Mouse (Mus musculus): ENCODE measurements around the gene Nhlrc4.

Gene Nhlrc4

DNA sequence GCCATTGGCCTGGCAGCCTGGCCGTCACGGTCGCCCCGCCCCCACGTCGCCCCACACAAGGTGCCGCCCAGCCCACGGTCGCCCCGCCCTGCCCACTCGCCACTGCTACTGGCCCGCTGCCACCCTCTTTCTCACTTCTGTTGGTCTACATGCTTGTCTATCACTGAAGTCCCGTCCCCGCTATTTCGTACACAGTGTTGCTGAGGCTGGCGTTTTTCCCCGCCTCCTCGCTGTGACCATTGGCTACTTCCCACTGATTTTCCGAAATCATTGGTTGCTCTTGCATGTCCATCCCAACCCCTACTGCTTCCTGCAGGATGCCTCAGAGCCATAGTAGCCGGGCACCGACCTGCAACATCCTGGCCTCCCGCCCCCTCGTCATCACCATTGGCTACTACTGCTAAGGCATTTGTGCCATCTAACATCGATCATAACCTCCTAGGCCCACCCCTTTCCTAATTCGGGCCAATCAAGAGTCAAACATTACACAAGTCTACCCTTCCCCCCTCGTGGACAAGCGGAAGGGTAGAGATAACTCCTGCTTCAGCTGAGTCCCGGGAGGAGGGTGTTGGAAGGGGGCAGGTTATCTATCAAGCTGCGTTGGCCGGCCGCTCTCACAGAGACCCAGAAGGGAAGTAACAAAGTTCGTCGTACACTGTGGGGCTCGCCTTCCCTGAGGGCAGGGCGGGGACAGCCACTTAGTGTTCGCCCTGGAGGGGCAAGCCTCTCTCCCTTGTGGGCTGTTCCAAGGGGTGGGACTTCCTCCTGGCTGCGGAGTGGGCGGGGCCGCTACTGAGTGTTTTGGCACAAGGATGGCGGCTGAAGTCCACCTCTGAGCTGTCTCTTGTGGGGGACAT lies 24.7 kb downstream of the Nhlrc4 start:
- peak; percentile 100 for DNase-seq

DNA sequence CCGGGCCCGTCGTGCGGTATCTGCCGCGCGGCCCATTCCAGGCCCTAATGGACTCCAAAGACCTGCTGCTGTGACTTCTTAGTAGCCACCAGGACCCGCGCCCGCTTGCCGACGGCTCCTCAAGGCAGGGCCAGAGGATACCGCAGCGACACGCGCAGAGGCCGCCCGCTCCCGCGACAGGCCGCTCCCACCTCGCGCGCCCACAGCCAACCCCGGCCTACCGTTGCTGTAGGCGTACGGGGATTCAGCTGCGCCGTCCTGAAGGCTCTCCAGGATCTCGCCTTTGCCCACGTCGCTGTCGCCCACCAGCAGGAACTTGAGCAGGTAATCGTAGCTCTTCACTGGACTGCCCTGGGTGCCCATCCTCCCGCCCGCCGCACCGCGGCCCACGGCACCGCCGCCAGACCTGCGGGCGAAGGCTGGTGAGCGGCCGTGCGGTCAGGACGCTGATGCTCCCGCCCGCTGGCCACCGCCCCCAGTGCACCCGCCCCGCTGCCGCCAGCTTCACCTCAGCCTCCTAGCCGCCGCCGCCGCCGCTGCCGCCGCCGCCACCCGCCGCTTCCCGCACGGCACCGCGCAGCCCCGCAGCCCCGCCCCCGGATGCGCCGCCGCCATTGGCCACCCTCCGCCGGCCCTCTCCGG lies 25.5 kb downstream of the Nhlrc4 start, which contains the start of gene Rab40c:
Gene Rab40c (minus strand): TSS at position 584 of the 642 bp plus-strand sequence.
- DNase-seq, result peak; percentile 58

DNA sequence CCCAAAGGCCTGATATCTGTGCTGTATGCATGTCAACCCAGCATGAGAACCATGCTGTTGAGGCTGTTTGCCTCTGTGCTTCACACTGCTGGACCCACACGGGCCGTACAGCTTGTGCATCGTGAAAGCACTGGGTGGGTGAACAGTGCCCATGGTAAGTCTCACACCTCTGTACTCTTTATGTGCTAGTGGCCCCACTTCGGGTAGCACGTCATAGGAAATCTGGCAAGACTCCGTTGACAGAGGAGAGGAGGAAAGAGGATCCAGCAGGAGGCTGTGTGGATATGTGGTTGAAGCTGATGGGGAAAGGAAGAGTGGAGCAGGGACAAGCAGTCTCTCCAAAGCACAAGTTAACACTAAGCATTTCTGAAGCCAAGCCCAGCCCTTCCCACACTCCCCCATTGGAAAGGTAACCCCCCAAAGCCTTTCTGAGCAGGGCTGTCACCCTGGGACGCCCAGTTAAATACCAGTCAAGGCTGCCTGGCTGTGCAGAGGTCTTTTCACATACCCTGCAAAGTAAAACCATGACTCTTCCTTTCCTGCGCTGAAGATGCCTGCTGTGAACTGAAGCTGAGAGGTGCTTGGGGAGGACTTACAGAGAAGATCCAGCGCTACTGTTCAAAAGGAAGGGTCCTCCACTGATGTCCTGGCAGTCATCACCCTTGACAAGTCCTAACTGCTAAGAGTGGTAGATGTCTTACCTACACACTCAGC lies 26.6 kb downstream of the Nhlrc4 start:
- no peak for DNase-seq

DNA sequence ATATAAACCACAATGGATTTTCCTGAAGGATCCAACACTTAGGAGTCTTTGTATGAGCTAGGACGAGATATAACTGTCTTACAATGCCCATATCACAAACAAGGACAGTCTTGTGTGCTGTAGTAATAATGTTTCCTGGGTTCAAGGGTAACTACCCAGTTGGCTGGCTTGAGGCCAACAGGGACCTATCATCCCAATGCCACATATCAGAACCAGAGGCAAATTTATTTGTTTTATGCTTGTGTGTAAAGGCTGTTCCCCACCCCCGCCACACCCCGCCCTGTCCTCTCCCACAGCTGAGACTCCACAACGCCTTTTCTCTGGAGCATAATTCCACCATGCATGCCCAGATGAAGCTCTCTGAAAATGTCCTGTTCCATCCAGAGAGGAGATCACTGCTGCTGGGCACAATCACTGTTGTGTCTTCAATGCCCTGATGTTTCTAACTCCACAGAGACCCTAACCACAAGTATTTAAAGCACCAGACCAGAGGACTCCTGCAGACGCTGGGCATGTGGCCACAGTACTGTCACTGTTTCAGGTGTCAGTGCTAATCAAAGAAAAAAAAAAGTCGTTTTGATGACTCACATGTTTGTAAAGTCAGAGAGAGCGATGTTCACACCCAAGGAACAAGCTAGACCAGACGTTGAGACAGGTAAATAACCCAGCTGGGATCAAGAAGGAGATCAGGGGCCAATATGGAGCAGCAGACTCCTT lies 27.7 kb downstream of the Nhlrc4 start:
- DNase-seq, result no peak

DNA sequence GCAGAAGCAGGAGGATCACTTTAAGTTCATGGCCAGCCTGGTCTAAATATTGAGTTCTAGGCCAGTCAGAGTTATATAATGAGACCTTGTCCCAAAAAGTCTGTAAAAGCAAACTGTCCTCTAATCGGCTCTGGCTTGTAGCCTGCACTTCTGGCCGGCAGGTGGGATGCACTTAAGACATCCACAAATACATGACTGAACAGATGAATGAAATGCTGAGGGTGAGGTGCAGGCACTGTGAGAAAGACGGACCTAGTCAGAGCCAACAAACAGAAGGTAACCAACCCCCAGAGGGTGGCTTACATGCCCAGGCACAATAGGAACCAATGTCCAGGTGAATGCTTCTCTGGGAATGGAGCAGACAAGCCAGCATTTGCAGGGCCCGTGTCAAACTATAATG lies 30.5 kb downstream of the Nhlrc4 start:
- no peak for DNase-seq

DNA sequence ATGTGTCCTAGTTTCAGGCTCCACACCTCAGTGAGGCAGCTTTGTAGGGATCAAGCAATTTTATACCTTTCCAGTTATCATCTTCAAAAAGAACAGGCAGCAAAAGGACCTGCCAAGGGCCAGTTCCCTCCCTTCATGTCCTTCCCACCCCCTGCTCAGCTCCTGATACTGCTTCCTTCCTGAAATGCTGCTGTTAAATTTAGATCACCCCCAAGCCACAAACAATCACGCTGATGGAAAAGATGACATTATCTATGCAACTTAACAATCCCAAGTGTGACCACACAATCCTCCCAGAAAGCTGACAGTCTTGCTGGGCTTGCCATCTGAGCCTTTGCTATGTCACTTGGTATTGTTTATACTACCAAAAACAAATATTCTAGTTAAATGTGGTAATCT lies 30.9 kb downstream of the Nhlrc4 start:
- peak; percentile 32 for DNase-seq

DNA sequence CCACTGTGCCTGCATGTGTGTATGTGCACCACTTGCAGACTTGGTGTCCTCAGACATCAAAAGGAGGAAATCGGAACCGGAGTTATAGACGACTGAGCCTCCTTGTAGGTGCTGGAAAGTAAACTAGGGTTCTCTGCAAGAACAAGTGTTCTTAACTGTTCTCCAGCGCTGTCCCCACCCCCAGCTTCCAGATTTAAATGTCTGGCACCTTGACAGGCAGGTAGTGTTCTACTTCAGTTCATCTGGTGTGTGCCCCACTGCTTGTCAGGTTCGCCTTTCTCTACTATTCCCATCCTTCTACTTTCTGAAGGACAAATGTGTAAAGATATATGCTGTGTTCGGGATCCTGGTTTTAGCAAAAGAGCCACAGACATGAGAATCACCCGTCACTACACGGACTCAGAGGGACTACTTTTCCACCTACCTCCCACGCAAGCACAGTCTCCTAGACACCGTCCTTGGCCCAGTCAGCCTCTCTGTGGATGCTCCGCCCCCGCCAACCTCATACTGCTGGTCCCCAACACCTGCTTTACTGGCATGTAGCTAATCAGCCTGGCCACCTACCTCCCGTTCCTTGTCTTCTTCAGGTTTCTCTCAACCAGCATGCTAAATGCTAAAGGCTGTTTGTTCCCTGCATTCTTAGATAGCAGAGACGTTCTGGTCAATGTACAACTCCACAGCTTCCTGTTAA lies 31.4 kb downstream of the Nhlrc4 start:
- DNase-seq, result peak; percentile 33

DNA sequence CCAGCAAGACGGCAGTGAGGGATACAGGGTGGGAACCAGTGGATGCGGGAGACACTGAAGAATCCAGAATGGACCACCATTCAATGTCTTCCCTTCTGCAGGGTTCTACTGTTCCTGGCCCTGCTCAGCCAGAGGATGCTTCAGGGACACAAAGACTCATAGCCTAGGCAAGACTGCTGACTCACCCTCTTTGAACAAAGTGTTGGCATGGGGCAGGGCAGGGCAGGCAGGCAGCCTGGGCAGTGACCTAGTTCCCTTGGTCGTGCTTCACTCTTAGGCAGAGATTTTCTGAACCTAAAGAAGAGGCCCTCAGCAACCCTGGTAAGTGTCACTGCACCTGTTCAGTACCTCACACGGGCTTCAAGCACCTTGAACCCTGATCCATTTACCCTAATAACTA lies 32.9 kb downstream of the Nhlrc4 start:
- peak; percentile 14 for DNase-seq

DNA sequence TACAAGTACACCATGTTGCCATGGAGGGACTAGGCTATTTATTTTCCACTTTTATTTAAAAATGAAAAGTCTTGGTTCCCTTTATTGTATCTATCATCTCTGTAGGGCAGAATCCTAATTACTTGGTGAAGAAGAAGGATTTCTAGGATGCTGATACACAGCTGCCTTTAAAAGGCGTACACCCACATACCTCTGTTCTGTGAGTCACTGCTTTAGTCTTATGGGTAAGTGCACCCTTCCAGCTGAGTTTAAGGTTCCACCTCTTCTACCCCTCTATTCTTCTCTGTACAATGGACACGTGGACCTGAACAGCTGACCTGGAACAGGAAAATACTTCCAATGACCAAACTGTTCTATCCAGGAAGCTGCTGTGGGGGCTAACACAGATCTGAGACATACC lies 37.1 kb downstream of the Nhlrc4 start:
- DNase-seq, result no peak

DNA sequence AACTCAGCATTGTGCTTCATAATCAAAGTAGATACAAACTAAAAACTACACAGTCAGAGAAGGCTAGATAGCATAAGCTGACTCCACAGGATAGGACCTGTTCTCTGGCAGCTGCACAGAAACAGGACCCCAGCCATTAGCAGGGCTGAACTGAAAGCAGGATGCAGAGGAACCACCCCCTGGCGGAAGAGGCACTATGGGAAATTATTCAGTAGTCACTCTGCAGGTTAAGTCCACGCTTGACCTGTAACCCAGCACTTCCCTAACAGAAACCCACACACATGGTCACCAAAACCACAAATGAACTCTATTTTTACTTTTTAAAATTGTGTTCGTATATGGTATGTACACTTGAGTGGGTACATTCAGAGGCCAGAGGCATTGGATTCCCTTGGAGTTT lies 41.7 kb downstream of the Nhlrc4 start:
- no peak for DNase-seq

DNA sequence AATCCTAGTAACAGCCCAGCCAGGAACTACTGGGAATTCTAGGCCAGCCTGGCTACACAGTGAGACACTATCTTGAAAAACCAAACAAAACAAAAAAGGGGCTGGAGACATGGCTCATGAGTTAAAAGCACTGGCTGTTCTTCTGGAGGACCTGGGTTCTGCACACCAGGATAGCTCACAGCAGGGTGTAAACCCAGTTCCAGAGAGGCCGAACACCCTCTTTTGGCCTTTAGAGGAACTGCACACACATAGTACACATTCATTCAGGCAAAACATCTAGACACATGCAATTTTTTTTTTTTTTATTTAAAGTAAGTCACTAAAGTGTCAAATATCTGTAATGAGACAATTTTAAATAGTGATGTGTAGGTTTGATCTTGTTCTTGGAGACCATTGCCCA lies 44.6 kb downstream of the Nhlrc4 start:
- no peak for DNase-seq

DNA sequence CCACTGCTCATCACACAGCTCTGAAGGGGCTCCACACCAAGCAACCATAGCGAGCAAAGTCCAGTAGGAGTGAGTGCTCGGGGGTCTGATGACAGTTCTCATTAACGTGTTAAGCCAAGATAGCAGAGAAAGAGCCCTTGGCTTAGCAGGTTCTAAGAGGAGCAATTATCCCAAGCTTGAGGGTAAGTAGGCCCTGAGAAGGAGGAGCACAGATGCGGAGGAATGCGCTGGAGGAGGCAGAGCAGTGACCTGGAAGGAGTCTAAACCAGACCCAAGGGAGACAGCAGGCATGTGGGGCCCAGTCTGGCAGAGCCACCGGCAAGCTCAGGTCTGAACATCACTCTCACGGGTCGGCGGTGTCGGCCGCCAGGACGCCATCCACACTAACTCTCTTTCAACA lies 48.9 kb downstream of the Nhlrc4 start:
- no peak for DNase-seq

DNA sequence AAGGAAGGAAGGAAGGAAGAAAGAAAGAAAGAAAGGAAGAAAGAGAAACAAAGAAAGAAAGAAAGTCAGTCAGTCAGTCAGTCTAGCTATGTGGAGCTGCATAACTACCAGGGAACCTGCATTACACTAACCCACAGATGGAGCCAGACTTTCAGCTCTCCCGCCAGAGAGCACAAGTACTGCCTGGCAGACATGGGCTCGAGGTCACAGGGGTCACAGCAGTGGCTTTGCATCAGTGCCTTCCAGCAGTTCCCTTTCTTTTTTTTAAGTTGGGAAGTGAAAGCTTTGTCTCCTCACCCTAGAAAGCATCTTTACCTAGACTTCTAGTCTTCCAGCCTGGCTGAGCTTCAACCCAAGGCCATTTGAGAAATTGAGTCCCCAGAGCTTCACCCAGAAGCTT lies 49.3 kb downstream of the Nhlrc4 start:
- DNase-seq, result no peak

DNA sequence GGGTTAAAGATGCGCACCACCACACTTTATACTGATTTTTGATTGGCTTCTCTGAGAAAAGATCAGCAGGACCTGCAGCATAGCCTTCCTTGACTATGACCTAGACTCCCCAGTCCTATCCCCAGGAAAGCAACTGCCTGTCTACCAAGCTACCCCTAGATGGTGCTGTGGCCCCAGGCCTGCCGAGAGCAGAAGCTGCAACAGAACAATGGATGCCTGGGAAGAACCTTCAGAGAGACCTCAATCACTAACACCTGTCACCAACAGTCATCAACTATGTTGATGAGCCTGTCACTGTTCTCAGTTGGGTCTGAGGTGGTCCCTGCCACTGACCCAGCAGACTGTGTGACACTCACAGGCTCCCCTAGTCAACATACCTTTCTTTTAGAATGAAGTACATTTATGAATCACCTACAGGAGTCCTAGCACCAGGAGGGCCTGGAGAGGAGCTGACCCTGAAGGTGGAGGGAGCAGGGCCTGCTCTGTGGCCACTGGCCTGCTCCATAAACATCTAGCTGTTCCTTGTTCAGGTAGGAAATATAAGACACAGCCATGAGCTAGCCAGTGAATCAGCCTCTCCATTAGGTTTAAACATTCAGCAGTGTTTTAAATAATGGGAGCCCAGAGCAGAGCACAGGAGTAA lies 50.7 kb downstream of the Nhlrc4 start:
- DNase-seq, result peak; percentile 81

Data from lung, postnatal 10 days (tissue).